Mouse (Mus musculus) lung, embryonic 14.5 days (tissue): Measurements from ENCODE around the gene Wdr35. TPM values are rescaled to one million over a fixed set of nuclear protein-coding genes. Genes with fewer than 3 reads are reported as not detected.
"Not testable (repeated sequence)": the region's sequence is repeated elsewhere in the genome, so short reads cannot be mapped to it uniquely, and the experiment has no call there.

Source experiments
- ATAC-seq: fragments of 200-750 bp; cut with Nextera tagmentation; 2 replicates; pipeline ENCODE4 v1.8.0; 2017; ENCODE audit warnings: mild to moderate bottlenecking, moderate TSS enrichment, moderate library complexity; ENCODE audit not compliant: insufficient read depth
- DNase-seq: peaks from one replicate; pipeline ENCODE4 v3.0.0-alpha.2; 2015
- H3K27ac ChIP-seq: fragments of 300-500 bp; sonication (generic); 2 replicates; pipeline ENCODE4 v1.5.1; 2014; ENCODE audit warnings: low read depth, mild to moderate bottlenecking, moderate library complexity
- H3K27me3 ChIP-seq: fragments of 300-500 bp; sonication (generic); 2 replicates; pipeline ENCODE4 v1.6.1; 2014; ENCODE audit warnings: low read length, control low read depth; ENCODE audit not compliant: insufficient read depth
- H3K36me3 ChIP-seq: fragments of 300-500 bp; sonication (generic); 2 replicates; pipeline ENCODE4 v1.6.1; 2014; ENCODE audit warnings: control low read depth; ENCODE audit not compliant: insufficient read depth
- H3K4me1 ChIP-seq: fragments of 300-500 bp; sonication (generic); 2 replicates; pipeline ENCODE4 v1.6.1; 2014; ENCODE audit warnings: antibody characterized with exemption, control low read depth; ENCODE audit not compliant: insufficient read depth
- H3K4me2 ChIP-seq: fragments of 300-500 bp; sonication (generic); 2 replicates; pipeline ENCODE4 v1.6.1; 2014; ENCODE audit warnings: mild to moderate bottlenecking
- H3K4me3 ChIP-seq: fragments of 300-500 bp; sonication (generic); 2 replicates; pipeline ENCODE4 v1.5.1; 2014; ENCODE audit warnings: low read depth, low read length
- H3K9ac ChIP-seq: fragments of 300-500 bp; sonication (generic); 2 replicates; pipeline ENCODE4 v1.6.1; 2014
- H3K9me3 ChIP-seq: fragments of 300-500 bp; sonication (generic); 2 replicates; pipeline ENCODE4 v1.6.1; 2016; ENCODE audit warnings: low read depth, low read length, control low read depth
- CTCF ChIP-seq: IDR thresholded peaks from 2 replicates; pipeline ENCODE4 v1.5.1; 2016; ENCODE audit warnings: antibody characterized with exemption, low read depth
- WGBS: fragments of 180-500 bp; shearing (Covaris S2); extraction: QIAGEN DNeasy Blood & Tissue Kit; methylation state at CpG from one replicate; pipeline ENCODE4 v1.1.7; 2014; 5-methylcytosine and 5-hydroxymethylcytosine counted together
- polyA plus RNA-seq: library from polyadenylated mRNA; unstranded; fragments of >200 nt; fragmentation: Nextera tagmentation; extraction: Ambion mirVana; gene quantifications from 2 replicates; pipeline ENCODE4 v1.2.1, GENCODE M21; 2014

The Wdr35 gene
- polyA plus RNA-seq: 20.4 and 21.8 TPM in 2 replicates

DNA sequence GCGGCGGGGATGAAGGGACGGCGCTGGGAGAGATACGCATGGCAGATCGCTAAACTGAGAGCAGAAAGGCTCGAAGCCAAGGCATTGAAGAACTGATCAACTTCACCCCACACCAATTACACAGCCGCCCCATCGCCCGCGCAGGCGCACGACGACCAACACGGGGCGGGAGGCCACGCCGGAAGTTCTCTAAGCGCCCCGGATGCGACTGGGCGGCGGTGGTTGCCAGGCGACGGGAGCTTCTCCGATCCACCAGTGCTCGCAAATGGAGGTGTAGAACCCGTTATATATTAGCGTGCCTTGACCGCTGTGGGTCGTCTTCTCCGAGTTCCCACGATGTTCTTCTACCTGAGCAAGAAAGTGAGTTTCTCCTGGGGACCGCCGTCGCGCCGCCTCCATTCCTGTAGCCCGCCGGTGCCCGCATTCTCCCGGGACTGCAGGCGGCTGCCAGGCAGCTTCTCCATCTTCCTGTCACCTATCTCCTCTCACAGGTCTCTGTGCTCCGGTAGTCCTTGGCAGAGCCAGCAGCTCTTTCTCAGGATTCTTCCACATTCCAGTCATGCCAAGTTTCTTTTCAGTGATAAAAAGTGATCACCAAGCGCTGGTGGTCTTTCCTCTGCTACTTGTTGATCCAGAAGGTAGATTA is at the start of gene Wdr35:
Gene Wdr35, plus strand, starts transcription at position 73 of the 646 bp plus-strand sequence.
- peaks cover 5% of the 10 kb centered on the region; the same call in 1 of the 2 replicates for H3K36me3 ChIP-seq
- 0 out of 2 replicates have a peak within 1 kb of the TSS, but pooled peaks have one; percentile 0 for H3K27ac ChIP-seq
- no peak for TF ChIP-seq CTCF
- H3K9me3 ChIP-seq: no peaks in the 10 kb centered on the region
- peak; percentile 93 for ATAC-seq
- H3K4me3 ChIP-seq: peak within 1 kb of the TSS; percentile 56
- peak within 1 kb of the TSS; percentile 80 for H3K4me2 ChIP-seq
- peak; percentile 93 for DNase-seq
- no peaks in the 10 kb centered on the region for H3K27me3 ChIP-seq
- under 1% methylated on average over 45 of the region's 45 CpGs for WGBS
- H3K9ac ChIP-seq: peak within 1 kb of the TSS; percentile 56
- no peaks in the 10 kb centered on the region for H3K4me1 ChIP-seq

DNA sequence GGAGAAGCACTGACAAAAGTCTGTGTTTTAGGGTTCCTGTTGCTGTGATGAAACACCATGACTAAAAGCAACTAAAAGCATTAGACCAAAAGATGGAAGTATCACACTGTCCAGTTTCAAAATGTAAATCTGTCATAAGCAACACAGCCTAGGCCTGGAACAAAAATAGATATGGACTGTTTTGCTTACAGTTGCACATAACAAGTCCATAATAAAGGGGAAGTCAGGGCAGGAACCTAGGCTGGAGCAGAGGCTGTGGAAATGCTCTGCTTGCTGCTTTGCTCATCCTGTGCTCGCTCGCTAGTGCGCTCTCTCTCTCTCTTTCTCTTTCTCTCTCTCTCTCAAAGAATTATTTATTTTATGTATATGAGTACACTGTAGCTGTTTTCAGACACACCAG is 46.0 kb upstream of the Wdr35 start:
- no peaks in the 10 kb centered on the region for H3K9me3 ChIP-seq
- H3K4me2 ChIP-seq: no peak overlapping the region
- no peak overlapping the region for H3K27ac ChIP-seq
- ATAC-seq (no peak), DNase-seq (no peak)
- 92% methylated on average over 3 of the region's 3 CpGs for WGBS
- H3K36me3 ChIP-seq: peaks cover 39% of the 10 kb centered on the region
- no peak overlapping the region for H3K9ac ChIP-seq
- H3K4me1 ChIP-seq: peaks cover 11% of the 10 kb centered on the region
- TF ChIP-seq CTCF: no peak
- no peaks in the 10 kb centered on the region for H3K27me3 ChIP-seq
- H3K4me3 ChIP-seq: no peak overlapping the region

DNA sequence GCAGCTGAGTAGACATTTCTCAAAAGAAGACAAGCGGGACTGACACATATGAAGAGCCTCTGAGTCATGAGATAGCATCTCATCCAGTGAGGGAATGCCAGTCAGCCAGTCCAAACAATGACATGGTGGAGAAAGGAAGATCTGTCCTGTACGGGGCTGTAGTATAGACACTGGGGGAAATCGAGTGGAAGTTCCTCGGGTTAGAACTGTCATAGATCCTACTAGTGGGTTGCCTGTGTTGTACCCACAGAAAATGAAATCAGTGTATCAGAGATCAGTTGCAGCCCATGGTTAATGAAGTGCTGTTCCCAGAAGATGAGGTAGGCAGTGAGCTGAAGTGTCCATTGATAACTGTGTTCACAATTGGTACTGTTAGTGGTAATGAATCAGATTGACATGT is 44.9 kb upstream of the Wdr35 start:
- 70% methylated on average over 4 of the region's 4 CpGs for WGBS

GRCm38 (mm10) chr12:8931083-8931482 is 42.6 kb upstream of the Wdr35 start:
- Histone ChIP-seq H3K36me3 (peaks cover 52% of the 10 kb centered on the region), H3K4me2 (no peak overlapping the region), H3K9me3 (no peaks in the 10 kb centered on the region), H3K9ac (no peak overlapping the region), H3K27me3 (no peaks in the 10 kb centered on the region), H3K4me1 (no peaks in the 10 kb centered on the region), H3K27ac (no peak overlapping the region), H3K4me3 (no peak overlapping the region)
- no peak for DNase-seq
- WGBS: 88% methylated on average over 4 of the region's 4 CpGs
- no peak for TF ChIP-seq CTCF
- no peak for ATAC-seq

More for the DNA sequence above, 44.9 kb upstream of the Wdr35 start:
- Histone ChIP-seq H3K9me3 (no peaks in the 10 kb centered on the region), H3K27ac (no peak overlapping the region), H3K4me3 (no peak overlapping the region), H3K36me3 (peaks cover 48% of the 10 kb centered on the region), H3K4me1 (peaks cover 4% of the 10 kb centered on the region), H3K9ac (no peak overlapping the region), H3K27me3 (no peaks in the 10 kb centered on the region), H3K4me2 (no peak overlapping the region)
- ATAC-seq: no peak
- no peak for DNase-seq
- TF ChIP-seq CTCF: no peak

DNA sequence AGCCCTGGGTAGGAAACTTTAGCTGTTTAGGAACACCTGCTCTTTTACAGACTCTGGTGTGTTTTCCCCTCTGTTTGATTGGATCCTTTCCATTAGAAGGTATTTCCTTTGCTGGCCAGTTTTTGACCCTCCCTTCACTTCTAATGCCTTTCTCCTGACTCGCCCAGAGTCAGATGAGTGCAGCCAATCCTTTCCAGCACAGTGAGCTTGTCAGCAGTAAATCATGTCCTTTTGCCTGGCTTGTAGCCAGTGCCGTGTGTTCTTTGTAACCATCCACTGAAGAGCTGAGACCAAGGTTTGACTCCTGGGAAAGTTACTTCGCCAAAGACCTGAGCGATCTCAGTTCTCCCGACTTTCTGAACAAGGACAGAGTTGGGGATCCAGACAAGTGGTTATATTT is 38.3 kb upstream of the Wdr35 start:
- no peaks in the 10 kb centered on the region for H3K27me3 ChIP-seq
- no peaks in the 10 kb centered on the region for H3K9me3 ChIP-seq
- no peaks in the 10 kb centered on the region for H3K4me1 ChIP-seq
- no peak overlapping the region for H3K4me3 ChIP-seq
- TF ChIP-seq CTCF: no peak
- no peak overlapping the region for H3K9ac ChIP-seq
- ATAC-seq (no peak), DNase-seq (peak; percentile 37)
- WGBS: 68% methylated on average over 5 of the region's 5 CpGs
- peaks cover 83% of the 10 kb centered on the region for H3K36me3 ChIP-seq
- no peak overlapping the region for H3K27ac ChIP-seq
- H3K4me2 ChIP-seq: no peak overlapping the region

- H3K9me3 ChIP-seq, ATAC-seq, H3K4me3 ChIP-seq, H3K4me2 ChIP-seq, H3K27ac ChIP-seq, H3K4me1 ChIP-seq, H3K9ac ChIP-seq, H3K27me3 ChIP-seq: not testable (repeated sequence)
- WGBS: 54% methylated on average over 4 of the region's 4 CpGs
- DNase-seq: peak; percentile 49
- peaks cover 77% of the 10 kb centered on the region for H3K36me3 ChIP-seq
- TF ChIP-seq CTCF: peak; percentile 58
These were observed 37.5 kb upstream of the Wdr35 start for GRCm38 (mm10) chr12:8936210-8936609.

- Histone ChIP-seq H3K9me3 (no peaks in the 10 kb centered on the region), H3K4me2 (no peak overlapping the region), H3K27me3 (no peaks in the 10 kb centered on the region), H3K9ac (no peak overlapping the region), H3K27ac (no peak overlapping the region), H3K4me1 (no peaks in the 10 kb centered on the region), H3K4me3 (no peak overlapping the region), H3K36me3 (peaks cover 53% of the 10 kb centered on the region)
- no peak for DNase-seq
- WGBS: 94% methylated on average over 4 of the region's 4 CpGs
- ATAC-seq: no peak
- no peak for TF ChIP-seq CTCF
These were observed 34.2 kb upstream of the Wdr35 start for GRCm38 (mm10) chr12:8939490-8939889.
